Mouse (Mus musculus) cortical plate, adult 2 months (tissue): ENCODE data around the gene Mdh2.

Experiments
- CTCF ChIP-seq: fragments of 200-500 bp; IDR thresholded peaks from 2 replicates; pipeline ENCODE4 v1.5.1; 2011; ENCODE audit warnings: mild to moderate bottlenecking, control low read depth, low read length; ENCODE audit not compliant: insufficient read depth; ENCODE audit errors: extremely low read depth
- POLR2A ChIP-seq: fragments of 200-500 bp; IDR thresholded peaks from 2 replicates; pipeline ENCODE4 v1.6.1; 2011; ENCODE audit warnings: mild to moderate bottlenecking, low read length, control low read depth; ENCODE audit not compliant: insufficient read depth; ENCODE audit errors: extremely low read depth

GRCm38 (mm10) chr5:135803676-135804075 is 25.4 kb downstream of the Mdh2 start:
- TF ChIP-seq CTCF, result no peak
- no peak for TF ChIP-seq POLR2A
